Mouse (Mus musculus): ENCODE results near the gene 4931406C07Rik. TPM values are rescaled to one million over a fixed set of nuclear protein-coding genes. Genes with fewer than 3 reads are reported as not detected.

4931406C07Rik gene
- total and polyA plus RNA-seq, 3 experiments = 12.8 to 56.2 (median 31.8) TPM

GRCm38 (mm10) chr9:15289251-15289650 lies 17.0 kb downstream of the 4931406C07Rik start (continued):
- peak; percentile 94 for TF ChIP-seq BHLHE40 (IDR thresholded peaks at IDR 0.05; ENCODE audit: borderline replicate concordance, low read depth, low read length)
- peak; percentile 75 for TF ChIP-seq HCFC1 (IDR thresholded peaks at IDR 0.05; ENCODE audit: low read depth, low read length)

- TF ChIP-seq EP300 (IDR thresholded peaks at IDR 0.05; ENCODE audit: low read depth in 1 of 2, low read length in 2 of 2) (peak; percentile 38 to 65), MYC (IDR thresholded peaks at IDR 0.05; ENCODE audit: low read depth, low read length) (no peak), MAX (IDR thresholded peaks at IDR 0.05; ENCODE audit: low read length) (0 out of 2 replicates have a peak, but pooled peaks have one; percentile 12), SIN3A (IDR thresholded peaks at IDR 0.05; ENCODE audit: low read length) (no peak), MYB (IDR thresholded peaks at IDR 0.05; ENCODE audit: low read depth, low read length) (no peak), ZMIZ1 (IDR thresholded peaks at IDR 0.05; ENCODE audit: low read depth, low read length) (no peak), GATA1 (IDR thresholded peaks at IDR 0.05; ENCODE audit: low read depth, low read length) (peak; percentile 58), UBTF (IDR thresholded peaks at IDR 0.05; ENCODE audit: borderline replicate concordance, insufficient read depth, low read depth, low read length) (no peak), POLR2AphosphoS5 (IDR thresholded peaks at IDR 0.05; ENCODE audit: borderline replicate concordance, low read depth, low read length) (no peak), USF2 (IDR thresholded peaks at IDR 0.05; ENCODE audit: borderline replicate concordance in 1 of 2, insufficient read depth in 1 of 2, low read depth in 1 of 2, low read length in 2 of 2) (no peak), CTCF (IDR thresholded peaks at IDR 0.05 in 2 of 3, conservative IDR thresholded peaks at IDR 0.05 in 1 of 3; ENCODE audit: control insufficient read depth in 1 of 3, insufficient read depth in 1 of 3, low read depth in 2 of 3, low read length in 3 of 3, poor library complexity in 1 of 3, severe bottlenecking in 1 of 3) (no peak), MEF2A (IDR thresholded peaks at IDR 0.05; ENCODE audit: extremely low read depth, insufficient replicate concordance, low read depth, low read length, poor library complexity, severe bottlenecking) (no peak), TCF12 (IDR thresholded peaks at IDR 0.05; ENCODE audit: low read depth, low read length) (peak; percentile 35; the same call in 1 of the 2 replicates), RCOR1 (IDR thresholded peaks at IDR 0.05; ENCODE audit: low read depth, low read length) (no peak; the same call in 1 of the 2 replicates), GABPA (IDR thresholded peaks at IDR 0.05; ENCODE audit: low read depth, low read length) (no peak), TAL1 (IDR thresholded peaks at IDR 0.05; ENCODE audit: low read length) (peak; percentile 46; the same call in 1 of the 2 replicates), ETS1 (IDR thresholded peaks at IDR 0.05; ENCODE audit: low read depth, low read length) (0 out of 2 replicates have a peak, but pooled peaks have one; percentile 8)
- Histone ChIP-seq H3K27me3 (ENCODE audit: control insufficient read depth in 1 of 2, insufficient read depth in 2 of 2, low read length in 2 of 2) (no peaks in the 10 kb centered on the region), H3K27ac (ENCODE audit: control insufficient read depth, low read depth, low read length) (peak overlapping the region; percentile 12; the same call in 1 of the 2 replicates), H3K4me1 (ENCODE audit: control insufficient read depth in 1 of 2, insufficient read depth in 2 of 2, low read length in 2 of 2) (peaks cover 17 to 29% of the 10 kb centered on the region in 2 experiments), H3K4me3 (ENCODE audit: control insufficient read depth in 1 of 2, insufficient read depth in 1 of 2, low read depth in 2 of 2, low read length in 2 of 2) (no peak overlapping the region), H3K36me3 (ENCODE audit: control insufficient read depth in 1 of 2, insufficient read depth in 2 of 2, low read length in 2 of 2) (peaks cover 0 to 36% of the 10 kb centered on the region in 2 experiments; a peak in 2 of 4 replicates), H3K9me3 (replicated peaks; ENCODE audit: insufficient read depth, low read length) (no peaks in the 10 kb centered on the region), H3K9ac (ENCODE audit: control insufficient read depth, low read depth, low read length, poor library complexity, severe bottlenecking) (no peak overlapping the region), H3K79me2 (ENCODE audit: control insufficient read depth, insufficient read depth, low read length, poor library complexity) (no peaks in the 10 kb centered on the region)
- DNase-seq (ENCODE audit: low read depth, low spot score) = peak; percentile 53
Measured at GRCm38 (mm10) chr9:15288402-15288801, 17.8 kb downstream of the 4931406C07Rik start.

All from MEL (cell line).